Mouse (Mus musculus): ENCODE data around the gene Gm11060. TPM values are rescaled to one million over a fixed set of nuclear protein-coding genes. Genes with fewer than 3 reads are reported as not detected.

The Gm11060 gene
- polyA plus RNA-seq, 1 experiment = not detected

- no peaks in the 10 kb centered on the region for H3K36me3 ChIP-seq (ENCODE audit: control insufficient read depth, insufficient read depth)
- H3K27me3 ChIP-seq (ENCODE audit: control insufficient read depth, insufficient read depth, insufficient read length) = peaks cover 30% of the 10 kb centered on the region
- no peak overlapping the region for H3K4me3 ChIP-seq (ENCODE audit: insufficient read depth, poor library complexity, severe bottlenecking)
- no peak overlapping the region for H3ac ChIP-seq (ENCODE audit: control insufficient read depth, insufficient read length, low read depth)
- no peak for TF ChIP-seq MAX (IDR thresholded peaks at IDR 0.05)
- TF ChIP-seq USF1 (IDR thresholded peaks at IDR 0.05; ENCODE audit: low read depth) = no peak
- no peak for TF ChIP-seq CTCF (IDR thresholded peaks at IDR 0.05; ENCODE audit: control insufficient read depth, insufficient read depth, insufficient read length)
- no peak for TF ChIP-seq CEBPB (IDR thresholded peaks at IDR 0.05; ENCODE audit: low read depth)
- TF ChIP-seq MYOG (IDR thresholded peaks at IDR 0.05; ENCODE audit: control insufficient read depth, extremely low read depth, insufficient read length) = no peak
- TF ChIP-seq MYOD1 (IDR thresholded peaks at IDR 0.05; ENCODE audit: control insufficient read depth, insufficient read length, low read depth) = no peak
- no peak for TF ChIP-seq FOSL1 (IDR thresholded peaks at IDR 0.05; ENCODE audit: insufficient read depth, low read length, poor library complexity, severe bottlenecking)
- no peaks in the 10 kb centered on the region for H3K79me2 ChIP-seq (ENCODE audit: control insufficient read depth, insufficient read depth)
- no peaks in the 10 kb centered on the region for H3K79me3 ChIP-seq (ENCODE audit: low read depth)
These were observed 22.3 kb downstream of the Gm11060 start for GRCm38 (mm10) chr2:105114074-105114473.

GRCm38 (mm10) chr2:105117669-105118068, 25.9 kb downstream of the Gm11060 start:
- Histone ChIP-seq H3K79me3 (ENCODE audit: low read depth) (no peaks in the 10 kb centered on the region), H3K4me3 (ENCODE audit: insufficient read depth, poor library complexity, severe bottlenecking) (no peak overlapping the region), H3K27me3 (ENCODE audit: control insufficient read depth, insufficient read depth, insufficient read length) (peaks cover 42% of the 10 kb centered on the region), H3K36me3 (ENCODE audit: control insufficient read depth, insufficient read depth) (no peaks in the 10 kb centered on the region), H3K79me2 (ENCODE audit: control insufficient read depth, insufficient read depth) (no peaks in the 10 kb centered on the region), H3ac (ENCODE audit: control insufficient read depth, insufficient read length, low read depth) (no peak overlapping the region)
- TF ChIP-seq MYOG (IDR thresholded peaks at IDR 0.05; ENCODE audit: control insufficient read depth, extremely low read depth, insufficient read length) = no peak
- no peak for TF ChIP-seq USF1 (IDR thresholded peaks at IDR 0.05; ENCODE audit: low read depth)
- no peak for TF ChIP-seq CTCF (IDR thresholded peaks at IDR 0.05; ENCODE audit: control insufficient read depth, insufficient read depth, insufficient read length)
- TF ChIP-seq MYOD1 (IDR thresholded peaks at IDR 0.05; ENCODE audit: control insufficient read depth, insufficient read length, low read depth) = no peak
- TF ChIP-seq MAX (IDR thresholded peaks at IDR 0.05) = no peak
- no peak for TF ChIP-seq FOSL1 (IDR thresholded peaks at IDR 0.05; ENCODE audit: insufficient read depth, low read length, poor library complexity, severe bottlenecking)
- TF ChIP-seq CEBPB (IDR thresholded peaks at IDR 0.05; ENCODE audit: low read depth) = no peak

- H3K4me3 ChIP-seq (ENCODE audit: insufficient read depth, poor library complexity, severe bottlenecking) = no peak overlapping the region
- no peak overlapping the region for H3ac ChIP-seq (ENCODE audit: control insufficient read depth, insufficient read length, low read depth)
- no peaks in the 10 kb centered on the region for H3K79me2 ChIP-seq (ENCODE audit: control insufficient read depth, insufficient read depth)
- H3K27me3 ChIP-seq (ENCODE audit: control insufficient read depth, insufficient read depth, insufficient read length) = peaks cover 61% of the 10 kb centered on the region
- TF ChIP-seq MYOD1 (IDR thresholded peaks at IDR 0.05; ENCODE audit: control insufficient read depth, insufficient read length, low read depth) (no peak), CTCF (IDR thresholded peaks at IDR 0.05; ENCODE audit: control insufficient read depth, insufficient read depth, insufficient read length) (no peak), CEBPB (IDR thresholded peaks at IDR 0.05; ENCODE audit: low read depth) (no peak), MYOG (IDR thresholded peaks at IDR 0.05; ENCODE audit: control insufficient read depth, extremely low read depth, insufficient read length) (no peak), MAX (IDR thresholded peaks at IDR 0.05) (no peak), USF1 (IDR thresholded peaks at IDR 0.05; ENCODE audit: low read depth) (no peak), FOSL1 (IDR thresholded peaks at IDR 0.05; ENCODE audit: insufficient read depth, low read length, poor library complexity, severe bottlenecking) (no peak)
- H3K36me3 ChIP-seq (ENCODE audit: control insufficient read depth, insufficient read depth) = no peaks in the 10 kb centered on the region
- no peaks in the 10 kb centered on the region for H3K79me3 ChIP-seq (ENCODE audit: low read depth)
These were observed 30.4 kb downstream of the Gm11060 start for GRCm38 (mm10) chr2:105122216-105122615.

- TF ChIP-seq CTCF (IDR thresholded peaks at IDR 0.05; ENCODE audit: control insufficient read depth, insufficient read depth, insufficient read length) = no peak
- TF ChIP-seq MYOG (IDR thresholded peaks at IDR 0.05; ENCODE audit: control insufficient read depth, extremely low read depth, insufficient read length) = no peak
- no peak for TF ChIP-seq CEBPB (IDR thresholded peaks at IDR 0.05; ENCODE audit: low read depth)
- TF ChIP-seq MYOD1 (IDR thresholded peaks at IDR 0.05; ENCODE audit: control insufficient read depth, insufficient read length, low read depth) = no peak
- no peak for TF ChIP-seq USF1 (IDR thresholded peaks at IDR 0.05; ENCODE audit: low read depth)
- no peak for TF ChIP-seq MAX (IDR thresholded peaks at IDR 0.05)
- TF ChIP-seq FOSL1 (IDR thresholded peaks at IDR 0.05; ENCODE audit: insufficient read depth, low read length, poor library complexity, severe bottlenecking) = no peak
- no peak overlapping the region for H3ac ChIP-seq (ENCODE audit: control insufficient read depth, insufficient read length, low read depth)
- peaks cover 66% of the 10 kb centered on the region for H3K27me3 ChIP-seq (ENCODE audit: control insufficient read depth, insufficient read depth, insufficient read length)
- no peaks in the 10 kb centered on the region for H3K79me3 ChIP-seq (ENCODE audit: low read depth)
- H3K4me3 ChIP-seq (ENCODE audit: insufficient read depth, poor library complexity, severe bottlenecking) = no peak overlapping the region
- no peaks in the 10 kb centered on the region for H3K36me3 ChIP-seq (ENCODE audit: control insufficient read depth, insufficient read depth)
- no peaks in the 10 kb centered on the region for H3K79me2 ChIP-seq (ENCODE audit: control insufficient read depth, insufficient read depth)
These were observed 31.1 kb downstream of the Gm11060 start for GRCm38 (mm10) chr2:105122886-105123285.

- Histone ChIP-seq H3K79me3 (ENCODE audit: low read depth) (no peaks in the 10 kb centered on the region), H3K79me2 (ENCODE audit: control insufficient read depth, insufficient read depth) (no peaks in the 10 kb centered on the region), H3K27me3 (ENCODE audit: control insufficient read depth, insufficient read depth, insufficient read length) (peaks cover 63% of the 10 kb centered on the region), H3K4me3 (ENCODE audit: insufficient read depth, poor library complexity, severe bottlenecking) (no peak overlapping the region), H3K36me3 (ENCODE audit: control insufficient read depth, insufficient read depth) (no peaks in the 10 kb centered on the region), H3ac (ENCODE audit: control insufficient read depth, insufficient read length, low read depth) (no peak overlapping the region)
- TF ChIP-seq CTCF (IDR thresholded peaks at IDR 0.05; ENCODE audit: control insufficient read depth, insufficient read depth, insufficient read length) (no peak), MYOG (IDR thresholded peaks at IDR 0.05; ENCODE audit: control insufficient read depth, extremely low read depth, insufficient read length) (no peak), FOSL1 (IDR thresholded peaks at IDR 0.05; ENCODE audit: insufficient read depth, low read length, poor library complexity, severe bottlenecking) (no peak), MAX (IDR thresholded peaks at IDR 0.05) (no peak), CEBPB (IDR thresholded peaks at IDR 0.05; ENCODE audit: low read depth) (no peak), USF1 (IDR thresholded peaks at IDR 0.05; ENCODE audit: low read depth) (no peak), MYOD1 (IDR thresholded peaks at IDR 0.05; ENCODE audit: control insufficient read depth, insufficient read length, low read depth) (no peak)
These were observed 31.6 kb downstream of the Gm11060 start for GRCm38 (mm10) chr2:105123431-105123830.

- no peak overlapping the region for H3ac ChIP-seq (ENCODE audit: control insufficient read depth, insufficient read length, low read depth)
- H3K36me3 ChIP-seq (ENCODE audit: control insufficient read depth, insufficient read depth) = no peaks in the 10 kb centered on the region
- H3K27me3 ChIP-seq (ENCODE audit: control insufficient read depth, insufficient read depth, insufficient read length) = peaks cover 58% of the 10 kb centered on the region
- H3K79me2 ChIP-seq (ENCODE audit: control insufficient read depth, insufficient read depth) = no peaks in the 10 kb centered on the region
- no peak for TF ChIP-seq MAX (IDR thresholded peaks at IDR 0.05)
- no peak for TF ChIP-seq FOSL1 (IDR thresholded peaks at IDR 0.05; ENCODE audit: insufficient read depth, low read length, poor library complexity, severe bottlenecking)
- H3K4me3 ChIP-seq (ENCODE audit: insufficient read depth, poor library complexity, severe bottlenecking) = no peak overlapping the region
- H3K79me3 ChIP-seq (ENCODE audit: low read depth) = no peaks in the 10 kb centered on the region
These were observed 32.1 kb downstream of the Gm11060 start for GRCm38 (mm10) chr2:105123881-105124280.
